Mouse (Mus musculus) heart, adult 2 months (tissue): Measurements from ENCODE around the gene Fbxo47.

Experiments used
- CTCF ChIP-seq: fragments of 200-600 bp; IDR thresholded peaks from 2 replicates; pipeline ENCODE4 v1.8.1; 2022; ENCODE audit warnings: antibody characterized with exemption, mild to moderate bottlenecking, moderate library complexity
- EP300 ChIP-seq: fragments of 200-500 bp; IDR thresholded peaks from 2 replicates; pipeline ENCODE4 v1.6.1; 2011; ENCODE audit warnings: low read depth, low read length, control low read depth; ENCODE audit not compliant: insufficient read depth
- POLR2A ChIP-seq: fragments of 200-500 bp; IDR thresholded peaks from 2 replicates; pipeline ENCODE4 v1.6.1; 2011; ENCODE audit warnings: mild to moderate bottlenecking, low read depth, low read length, control low read depth; ENCODE audit not compliant: insufficient read depth

GRCm38 (mm10) chr11:97813085-97813484, 70.9 kb downstream of the Fbxo47 start:
- TF ChIP-seq POLR2A (no peak), CTCF (no peak), EP300 (no peak)
